Mouse (Mus musculus): ENCODE measurements around the gene Cep250.
A peak's percentile ranks its signal among the peaks of the same experiment; 100 is the strongest.

Gene Cep250

DNA sequence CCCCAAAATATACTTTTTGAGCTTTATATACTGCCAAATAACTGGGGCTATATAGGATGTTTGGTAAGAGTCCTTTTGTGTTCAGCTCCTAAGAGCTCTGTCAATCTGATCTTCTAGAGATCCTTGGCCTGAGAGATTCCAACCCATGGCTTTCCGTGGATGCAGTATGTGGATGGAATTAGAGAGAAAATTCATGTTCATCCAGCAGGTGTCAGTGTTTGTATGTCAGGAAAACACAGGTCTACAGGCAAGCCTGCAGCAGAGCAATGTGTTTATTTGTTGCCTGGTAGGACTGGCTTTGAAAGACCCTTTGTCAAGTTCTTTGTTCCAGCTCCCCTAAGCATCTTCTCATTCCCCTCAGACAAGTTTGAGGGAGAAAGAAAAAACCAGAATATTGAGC lies 6.7 kb downstream of the Cep250 start:
- DNase-seq (ENCODE audit: low read depth, low spot score), result peak; percentile 69

DNA sequence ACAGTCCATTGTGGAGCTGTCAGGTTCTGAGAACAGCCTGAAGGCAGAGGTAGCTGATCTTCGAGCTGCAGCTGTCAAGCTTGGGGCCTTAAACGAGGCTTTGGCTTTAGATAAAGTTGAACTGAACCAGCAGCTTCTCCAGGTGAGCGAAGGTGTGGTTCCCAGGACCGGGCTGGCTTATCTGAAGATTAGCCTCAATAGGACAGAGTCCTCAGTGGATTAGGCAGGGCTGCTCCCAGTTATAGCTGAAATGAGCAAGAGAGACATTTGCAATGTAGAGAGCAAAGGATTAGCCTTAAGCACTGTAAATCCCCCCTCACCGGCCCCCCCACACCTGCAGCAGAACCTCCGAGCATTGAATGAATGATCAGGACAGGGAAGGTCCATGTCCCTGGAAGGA lies 17.1 kb downstream of the Cep250 start:
- DNase-seq (ENCODE audit: low read depth, low spot score), result no peak

DNA sequence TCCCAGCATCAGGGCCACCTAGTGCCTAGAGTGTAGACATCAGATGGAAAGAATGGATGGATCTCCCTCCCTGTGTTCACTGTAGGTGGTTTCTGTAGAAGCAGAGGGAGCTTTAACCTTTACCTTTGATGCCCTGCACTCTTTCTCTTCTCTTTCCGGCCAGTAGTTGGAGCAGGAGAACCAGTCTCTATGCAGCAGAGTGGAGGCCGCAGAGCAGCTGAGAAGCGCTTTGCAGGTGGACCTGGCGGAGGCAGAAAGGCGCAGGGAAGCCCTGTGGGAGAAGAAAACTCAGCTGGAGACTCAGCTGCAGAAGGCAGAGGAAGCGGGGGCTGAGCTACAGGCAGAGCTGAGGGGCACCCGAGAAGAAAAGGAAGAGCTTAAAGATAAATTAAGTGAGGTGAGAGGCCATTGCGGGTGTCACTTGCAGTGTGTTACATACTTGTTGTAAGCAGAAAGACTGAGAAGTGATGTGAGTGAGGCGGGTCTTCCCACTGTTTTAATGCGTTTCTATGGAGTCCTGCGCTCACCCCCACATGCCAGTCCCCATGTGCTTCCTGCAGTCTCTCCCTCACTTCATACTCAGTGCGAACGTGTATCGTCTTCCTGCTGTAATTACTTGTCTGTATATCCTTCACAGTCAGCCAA lies 18.0 kb downstream of the Cep250 start:
- DNase-seq (ENCODE audit: low read depth, low spot score), result no peak

DNA sequence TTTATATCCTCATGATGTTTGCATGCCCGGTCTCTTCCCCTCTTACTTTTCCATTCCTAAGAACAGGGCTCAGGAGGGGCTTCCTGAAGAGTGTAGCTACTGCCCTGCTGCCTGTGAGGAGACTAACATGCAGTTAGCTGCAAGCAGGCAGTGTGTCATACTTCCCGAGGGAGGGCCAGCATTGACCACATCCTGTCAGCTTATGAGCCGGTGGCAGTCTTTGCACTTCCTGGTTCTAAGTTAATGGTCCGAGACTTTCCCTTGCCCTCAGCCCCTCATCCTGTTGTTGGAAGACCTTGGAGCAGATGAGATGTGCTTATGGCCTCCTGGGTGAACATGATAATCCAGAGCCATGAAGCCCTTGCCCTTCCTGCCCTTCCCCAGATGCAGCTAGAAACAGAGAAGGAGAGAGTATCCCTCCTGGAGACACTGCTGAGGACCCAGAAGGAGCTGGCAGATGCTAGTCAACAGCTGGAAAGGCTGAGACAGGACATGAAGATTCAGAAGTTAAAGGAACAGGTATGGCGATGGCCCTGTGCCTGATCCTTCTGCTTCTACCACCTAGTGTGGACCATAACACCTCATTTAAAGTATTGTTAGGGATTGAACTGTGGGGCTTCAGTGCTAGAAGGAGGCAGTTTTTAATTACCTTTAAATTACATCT lies 23.2 kb downstream of the Cep250 start:
- DNase-seq (ENCODE audit: low read depth, low spot score), result peak; percentile 94

DNA sequence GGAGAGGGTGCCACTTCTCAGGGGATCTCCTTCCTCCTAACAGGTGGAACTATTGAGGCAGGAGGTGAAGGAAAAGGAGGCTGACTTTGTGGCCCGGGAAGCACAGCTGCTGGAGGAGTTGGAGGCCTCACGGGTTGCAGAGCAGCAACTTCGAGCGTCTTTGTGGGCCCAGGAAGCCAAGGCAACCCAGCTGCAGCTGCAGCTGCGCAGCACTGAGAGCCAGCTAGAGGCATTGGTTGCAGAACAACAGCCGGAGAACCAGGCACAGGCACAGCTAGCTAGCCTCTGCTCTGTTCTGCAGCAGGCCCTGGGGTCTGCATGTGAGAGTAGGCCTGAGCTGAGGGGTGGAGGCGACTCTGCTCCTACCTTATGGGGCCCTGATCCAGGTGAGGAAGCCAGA lies 29.5 kb downstream of the Cep250 start:
- DNase-seq (ENCODE audit: low read depth, low spot score), result no peak

DNA sequence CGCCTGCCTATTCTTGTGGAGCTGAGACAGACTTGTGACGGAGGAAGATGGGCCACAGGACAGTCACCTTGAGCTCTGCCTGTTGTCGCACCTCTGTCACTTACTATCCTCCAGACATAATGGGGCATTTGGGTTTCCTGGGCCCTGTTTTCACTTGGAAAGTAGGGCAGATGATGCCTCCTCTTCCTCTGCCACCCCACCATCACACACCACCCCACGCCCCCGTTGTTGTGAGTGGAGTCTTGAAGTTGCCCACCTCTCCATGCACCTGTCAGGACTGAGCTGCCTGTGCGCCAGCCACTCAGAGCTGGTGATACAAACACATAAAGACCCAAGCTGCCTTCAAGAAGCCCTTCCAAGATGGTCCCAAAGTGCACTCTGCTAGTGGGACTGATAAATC lies 30.9 kb downstream of the Cep250 start:
- DNase-seq (ENCODE audit: low read depth, low spot score), result no peak

DNA sequence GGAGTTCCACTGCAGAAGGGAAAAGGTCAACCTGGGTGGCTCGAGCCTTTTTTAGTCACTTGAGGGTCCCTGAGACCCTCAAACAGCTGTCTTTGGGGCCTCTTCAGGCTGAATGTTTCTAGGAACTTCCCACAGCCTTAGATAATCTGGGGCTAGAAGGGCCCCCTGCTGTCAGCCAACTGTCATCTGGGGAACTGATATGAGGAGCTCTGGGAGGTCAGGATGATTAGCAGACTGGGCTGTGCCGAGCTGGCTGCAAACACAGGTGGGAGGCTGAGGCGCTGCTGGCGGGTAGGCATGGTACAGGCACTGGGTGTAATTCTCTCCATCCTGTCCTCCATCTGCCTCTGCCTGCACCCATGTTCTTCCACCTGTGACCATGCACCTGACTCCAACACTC lies 32.8 kb downstream of the Cep250 start:
- DNase-seq (ENCODE audit: low read depth, low spot score), result no peak

DNA sequence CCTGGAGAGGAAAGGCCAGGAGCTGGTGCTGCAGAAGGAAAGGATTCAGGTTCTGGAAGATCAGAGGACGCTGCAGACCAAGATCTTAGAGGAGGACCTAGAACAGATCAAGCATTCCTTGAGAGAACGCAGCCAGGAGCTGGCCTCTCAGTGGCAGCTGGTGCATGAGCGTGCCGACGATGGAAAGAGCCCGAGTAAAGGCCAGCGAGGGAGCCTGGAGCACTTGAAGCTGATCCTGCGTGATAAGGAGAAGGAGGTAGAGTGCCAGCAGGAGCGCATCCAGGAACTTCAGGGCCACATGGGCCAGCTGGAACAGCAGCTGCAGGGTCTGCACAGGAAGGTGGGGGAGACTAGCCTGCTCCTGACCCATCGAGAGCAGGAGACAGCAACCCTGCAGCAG lies 34.9 kb downstream of the Cep250 start:
- DNase-seq (ENCODE audit: low read depth, low spot score), result no peak

DNA sequence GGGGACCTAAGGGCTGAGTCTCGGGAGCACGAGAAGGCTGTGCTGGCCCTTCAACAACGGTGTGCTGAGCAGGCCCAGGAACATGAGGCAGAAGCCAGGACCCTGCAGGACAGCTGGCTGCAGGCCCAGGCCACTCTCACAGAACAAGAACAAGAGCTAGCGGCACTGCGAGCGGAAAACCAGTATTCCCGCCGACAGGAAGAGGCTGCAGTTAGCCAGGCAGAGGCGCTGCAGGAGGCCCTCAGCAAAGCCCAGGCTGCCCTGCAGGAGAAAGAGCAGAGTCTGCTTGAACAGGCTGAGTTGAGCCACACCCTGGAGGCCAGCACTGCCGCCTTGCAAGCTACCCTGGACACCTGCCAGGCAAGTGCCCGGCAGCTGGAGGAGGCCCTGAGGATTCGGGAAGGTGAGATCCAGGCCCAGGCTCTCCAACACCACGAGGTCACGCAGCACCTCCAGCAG lies 35.6 kb downstream of the Cep250 start:
- DNase-seq (ENCODE audit: low read depth, low spot score), result no peak

DNA sequence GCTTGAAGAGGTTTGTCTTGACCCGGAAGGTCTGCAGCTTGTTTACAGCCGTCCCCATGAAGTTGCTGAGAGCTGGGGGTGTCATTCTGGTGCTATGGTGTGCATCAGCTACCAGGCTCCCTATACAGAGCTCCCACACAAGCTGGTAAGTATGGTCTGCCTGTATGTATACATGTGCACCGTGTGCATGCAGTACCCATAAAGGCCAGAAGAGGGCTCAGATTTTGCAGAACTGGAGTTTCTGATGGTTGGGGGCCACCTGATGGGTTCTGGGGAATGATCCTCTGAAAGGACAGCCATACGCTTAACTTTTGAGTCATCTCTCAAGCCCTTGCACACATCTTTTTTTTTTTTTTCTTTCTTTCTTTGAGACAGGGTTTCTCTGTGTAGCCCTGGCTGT lies 49.1 kb downstream of the Cep250 start:
- peak; percentile 41 for DNase-seq (ENCODE audit: low read depth, low spot score)

DNA sequence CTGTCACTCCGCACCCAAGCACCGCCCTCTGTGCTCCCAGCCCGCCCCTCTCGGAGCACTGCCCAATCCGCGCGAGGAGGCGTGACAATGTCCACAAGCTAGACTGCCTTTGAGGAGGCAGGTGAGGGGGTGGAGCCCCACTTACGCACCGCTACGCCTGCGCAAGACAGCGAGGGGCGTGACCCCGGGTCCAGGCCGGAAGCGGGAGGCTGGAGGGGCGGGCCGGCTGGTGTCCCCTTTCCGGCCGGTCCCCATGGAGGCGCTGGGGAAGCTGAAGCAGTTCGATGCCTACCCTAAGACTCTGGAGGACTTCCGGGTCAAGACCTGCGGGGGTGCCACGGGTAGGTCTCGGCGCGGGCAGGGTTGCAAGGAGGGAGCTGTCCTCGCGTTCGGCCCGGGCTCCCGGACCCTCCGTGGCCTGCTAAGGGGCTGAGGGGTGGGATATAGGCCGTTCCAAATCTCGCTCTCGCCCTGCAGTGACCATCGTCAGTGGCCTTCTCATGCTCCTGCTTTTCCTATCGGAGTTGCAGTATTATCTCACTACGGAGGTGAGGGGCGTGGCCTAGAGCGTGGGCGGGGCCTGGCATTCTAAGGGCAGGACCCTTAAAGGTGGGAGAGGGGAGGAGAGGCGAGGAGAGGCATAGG lies 51.8 kb downstream of the Cep250 start, which contains the start of the genes 6430550D23Rik and Ergic3:
Gene 6430550D23Rik, minus strand, starts transcription at position 90 of the 645 bp plus-strand sequence.
Gene Ergic3, plus strand, starts transcription at position 158 of the 645 bp plus-strand sequence.
- peak; percentile 98 for DNase-seq (ENCODE audit: low read depth, low spot score)

DNA sequence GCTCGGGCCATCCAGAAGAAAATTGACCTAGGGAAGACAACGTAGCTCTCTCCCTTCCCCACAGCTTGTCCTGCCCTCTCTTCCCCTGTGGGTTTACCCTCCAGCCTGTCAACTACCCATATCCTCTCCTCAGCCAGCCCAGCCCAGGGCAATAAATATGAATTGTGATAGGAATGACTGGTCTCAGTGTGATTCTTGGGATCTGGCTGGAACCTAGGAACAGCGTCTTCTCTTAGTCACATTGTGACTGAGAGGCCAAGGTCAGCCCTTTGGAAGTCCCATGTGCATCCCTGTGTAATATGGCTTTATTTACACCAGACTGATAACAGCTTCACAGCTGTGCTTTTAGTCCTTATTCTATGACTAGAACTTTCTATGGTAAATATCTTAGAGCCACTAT lies 61.8 kb downstream of the Cep250 start:
- DNase-seq (ENCODE audit: low read depth, low spot score), result no peak

DNA sequence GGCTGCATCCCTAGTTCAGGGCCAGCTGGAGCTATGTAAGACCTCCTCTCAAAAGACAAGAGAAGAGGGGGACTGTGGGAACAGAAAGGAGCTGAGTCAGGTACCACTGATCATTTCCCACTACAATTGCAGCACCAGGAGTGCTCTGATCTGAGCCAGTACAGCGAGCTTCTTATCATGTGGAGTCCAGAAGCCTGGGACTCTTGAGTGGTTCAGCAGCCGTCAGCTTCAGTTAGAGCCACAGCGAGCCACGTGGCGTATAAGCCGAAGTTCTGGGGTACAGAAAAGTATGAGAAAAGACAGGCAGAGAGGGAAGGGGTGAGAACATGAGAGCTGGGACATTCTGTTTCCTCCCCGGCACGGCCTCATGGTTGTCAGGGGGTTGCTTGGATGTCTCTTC lies 65.0 kb downstream of the Cep250 start:
- no peak for DNase-seq (ENCODE audit: low read depth, low spot score)

DNA sequence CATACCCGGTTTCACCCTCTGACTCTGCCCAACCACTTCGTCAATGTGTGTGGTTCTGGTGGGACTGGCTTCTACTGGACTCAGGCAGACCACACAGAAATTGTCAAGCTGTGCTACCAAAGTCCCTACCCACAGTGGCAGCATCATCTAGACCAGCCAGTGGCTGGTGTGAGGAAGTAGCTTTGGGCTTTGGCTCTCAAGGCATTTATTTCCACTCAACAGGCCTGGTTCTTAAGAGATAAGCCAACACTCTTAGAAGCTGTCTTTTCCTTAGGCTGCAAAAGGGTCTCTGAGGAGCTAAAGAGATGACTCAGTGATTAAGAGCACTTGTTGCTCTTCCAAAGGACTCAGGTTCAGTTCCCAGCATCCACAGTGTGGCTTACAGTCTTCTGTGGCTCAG lies 65.5 kb downstream of the Cep250 start:
- DNase-seq (ENCODE audit: low read depth, low spot score), result no peak

DNA sequence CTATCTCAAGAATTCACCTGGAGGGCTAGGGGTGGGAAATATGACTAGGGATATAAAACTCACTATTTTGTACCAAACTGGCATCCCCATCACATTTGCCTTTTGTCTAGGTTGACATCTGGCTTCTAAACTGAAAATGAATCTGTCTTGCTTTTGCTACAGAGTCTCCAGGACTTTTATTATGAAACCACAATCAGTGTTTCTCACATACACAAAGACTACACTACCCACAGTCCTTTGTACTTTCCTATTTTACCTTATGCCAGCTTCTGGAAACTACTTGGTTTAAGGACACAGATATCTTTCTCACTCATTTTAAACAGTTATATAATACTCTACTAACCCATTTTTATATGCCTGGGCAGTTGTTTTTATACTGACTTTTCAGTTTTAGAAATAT lies 69.2 kb downstream of the Cep250 start:
- DNase-seq (ENCODE audit: low read depth, low spot score), result peak; percentile 65

DNA sequence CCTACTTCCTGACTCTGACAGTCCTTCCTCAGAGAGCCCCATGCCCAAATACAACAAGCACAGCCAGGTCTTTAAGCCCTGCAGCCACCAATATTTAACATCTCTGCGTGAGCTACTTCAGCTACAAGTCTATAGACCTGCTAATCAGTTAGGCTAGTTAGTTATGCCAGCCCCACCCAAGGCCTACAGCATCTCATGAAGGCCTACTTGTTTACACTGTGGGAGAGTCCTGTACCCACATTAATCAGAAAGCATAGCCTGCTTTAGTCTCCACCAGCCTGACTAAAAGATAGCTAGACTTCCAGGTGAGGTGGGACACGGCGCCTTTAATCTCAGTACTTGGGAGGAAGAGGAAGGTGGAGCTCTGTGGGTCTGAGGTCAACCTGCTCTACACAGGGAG lies 83.1 kb downstream of the Cep250 start:
- no peak for DNase-seq (ENCODE audit: low read depth, low spot score)

DNA sequence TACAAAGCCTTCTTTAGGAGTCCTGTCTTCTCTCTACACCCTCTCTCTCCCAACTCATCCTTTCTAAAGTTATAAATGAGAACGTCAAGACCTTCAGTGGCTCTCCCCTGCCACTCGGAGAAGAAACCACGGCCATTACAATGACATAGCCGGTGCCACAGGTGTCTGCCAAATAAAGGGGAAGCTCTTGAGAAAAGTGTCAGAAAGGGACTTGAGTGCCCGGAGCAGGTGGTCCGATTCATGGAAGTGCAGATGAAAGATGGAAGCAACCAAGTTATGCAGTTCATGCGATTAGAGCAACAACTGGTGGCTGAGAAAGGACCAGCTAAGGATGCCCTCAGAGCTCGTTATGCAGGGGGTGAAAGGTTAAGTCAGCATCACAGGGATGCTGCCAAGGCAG lies 86.6 kb downstream of the Cep250 start:
- no peak for DNase-seq (ENCODE audit: low read depth, low spot score)

DNA sequence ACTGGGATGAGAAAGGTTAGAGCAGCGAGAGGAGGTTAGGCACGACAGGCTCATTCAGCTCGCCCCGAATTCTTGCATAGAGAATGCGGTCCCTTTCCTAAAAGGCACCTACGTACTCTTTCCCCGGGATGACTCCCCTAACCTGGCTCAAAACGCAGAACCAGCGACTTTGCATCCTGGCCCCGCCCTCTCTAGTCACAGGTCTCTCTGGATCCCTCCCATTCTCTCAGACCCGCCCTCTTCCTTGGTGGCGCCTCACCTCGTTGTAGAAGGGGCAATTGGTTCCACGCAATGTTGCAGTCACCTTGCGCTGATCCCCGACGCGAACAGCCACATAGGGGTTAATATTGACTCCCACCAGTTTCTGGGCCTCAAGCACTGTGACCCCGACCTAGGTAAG lies 91.7 kb downstream of the Cep250 start:
- no peak for DNase-seq (ENCODE audit: low read depth, low spot score)

Measured in 3T3-L1 (cell line).